8 mouse cellular contexts compared by ENCODE assay signal in the genomic region with DNA sequence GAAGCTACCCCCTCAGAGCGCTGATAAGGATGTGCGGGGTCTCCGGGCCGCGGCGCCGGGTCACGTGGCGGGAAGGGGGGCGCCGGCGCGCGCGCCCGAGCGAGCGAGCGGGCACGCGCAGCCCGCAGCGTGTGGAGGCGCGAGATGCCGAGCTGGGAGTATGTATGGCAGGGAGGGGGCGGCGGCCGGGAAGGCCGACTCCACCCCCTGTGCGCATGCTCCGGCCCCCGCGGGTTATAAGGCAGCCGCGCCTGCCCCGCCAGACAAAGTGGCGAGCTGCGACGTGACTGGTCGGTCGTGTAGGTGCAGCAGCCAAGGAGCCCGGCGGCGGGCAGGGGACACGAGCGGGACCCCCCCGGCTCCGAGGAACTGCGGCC. TPM values are rescaled to one million over a fixed set of nuclear protein-coding genes. Genes with fewer than 3 reads are reported as not detected.
DNase-seq lines count a peak whose midpoint lies in the region; ATAC-seq and TF ChIP-seq lines count a peak whose summit lies in the region.

A gene (plus strand): TSS at position 266 of the 377 bp plus-strand sequence.

- H3K9me3 ChIP-seq in forebrain, embryonic 11.5 days (ENCODE audit: control insufficient read depth, low read length), result no peaks in the 10 kb centered on the region
- no peaks in the 10 kb centered on the region for H3K9me3 ChIP-seq in heart, embryonic 16.5 days (replicated peaks; ENCODE audit: control insufficient read depth, low read length)
- no peaks in the 10 kb centered on the region for H3K9me3 ChIP-seq in liver, embryonic 16.5 days (replicated peaks; ENCODE audit: control insufficient read depth, low read length)
- no peaks in the 10 kb centered on the region for H3K9me3 ChIP-seq in neural tube, embryonic 13.5 days

- peak within 1 kb of the TSS; percentile 90 for H3K9ac ChIP-seq in forebrain, embryonic 11.5 days (ENCODE audit: low read length)
- H3K9ac ChIP-seq in heart, embryonic 16.5 days (ENCODE audit: low read length), result peak within 1 kb of the TSS; percentile 99
- H3K9ac ChIP-seq in liver, embryonic 16.5 days (ENCODE audit: low read depth, low read length), result peak within 1 kb of the TSS; percentile 98
- H3K9ac ChIP-seq in neural tube, embryonic 13.5 days, result peak within 1 kb of the TSS; percentile 79

- no peaks in the 10 kb centered on the region for H3K27me3 ChIP-seq in forebrain, embryonic 11.5 days (ENCODE audit: control insufficient read depth, insufficient read depth, low read length)
- no peaks in the 10 kb centered on the region for H3K27me3 ChIP-seq in heart, embryonic 16.5 days (ENCODE audit: control insufficient read depth, insufficient read depth, low read length)
- H3K27me3 ChIP-seq in liver, embryonic 16.5 days (ENCODE audit: control insufficient read depth, insufficient read depth, low read depth, low read length), result no peaks in the 10 kb centered on the region
- peaks cover 7% of the 10 kb centered on the region; the same call in 1 of the 2 replicates for H3K27me3 ChIP-seq in neural tube, embryonic 13.5 days
- H3K27me3 ChIP-seq in testis, adult 2 months (ENCODE audit: control insufficient read depth, insufficient read depth, low read length), result no peaks in the 10 kb centered on the region

- peak; percentile 99 for ATAC-seq in forebrain, embryonic 11.5 days (replicated peaks; ENCODE audit: low FRiP score)
- peak; percentile 98 for ATAC-seq in heart, embryonic 16.5 days (replicated peaks; ENCODE audit: extremely low read depth, insufficient read depth, low FRiP score)
- ATAC-seq in liver, embryonic 16.5 days (ENCODE audit: low read depth), result peak; percentile 96
- peak; percentile 99 for ATAC-seq in neural tube, embryonic 13.5 days (ENCODE audit: low read depth)

- peak within 1 kb of the TSS; percentile 83 for H3K4me3 ChIP-seq in forebrain, embryonic 11.5 days (ENCODE audit: low read depth, low read length)
- H3K4me3 ChIP-seq in heart, embryonic 16.5 days (ENCODE audit: low read length), result peak within 1 kb of the TSS; percentile 95
- peak within 1 kb of the TSS; percentile 97 for H3K4me3 ChIP-seq in liver, embryonic 16.5 days (ENCODE audit: low read depth, low read length)
- H3K4me3 ChIP-seq in neural tube, embryonic 13.5 days, result peak within 1 kb of the TSS; percentile 88
- peak within 1 kb of the TSS; percentile 95 for H3K4me3 ChIP-seq in testis, adult 2 months (ENCODE audit: control insufficient read depth, low read depth, low read length)

- no peaks in the 10 kb centered on the region for H3K36me3 ChIP-seq in forebrain, embryonic 11.5 days (ENCODE audit: control insufficient read depth, insufficient read depth, low read length)
- H3K36me3 ChIP-seq in heart, embryonic 16.5 days (ENCODE audit: control insufficient read depth, insufficient read depth), result no peaks in the 10 kb centered on the region
- H3K36me3 ChIP-seq in liver, embryonic 16.5 days (ENCODE audit: control insufficient read depth, insufficient read depth), result 0 out of 2 replicates have a peak, but pooled peaks cover 2% of the 10 kb centered on the region
- no peaks in the 10 kb centered on the region for H3K36me3 ChIP-seq in neural tube, embryonic 13.5 days
- H3K36me3 ChIP-seq in testis, adult 2 months (ENCODE audit: control insufficient read depth, insufficient read depth, low read length), result no peaks in the 10 kb centered on the region

- H3K4me2 ChIP-seq in forebrain, embryonic 11.5 days (ENCODE audit: low read depth, low read length, severe bottlenecking), result peak within 1 kb of the TSS; percentile 82
- peak within 1 kb of the TSS; percentile 77 for H3K4me2 ChIP-seq in heart, embryonic 16.5 days (ENCODE audit: low read depth, low read length)
- peak within 1 kb of the TSS; percentile 62 for H3K4me2 ChIP-seq in liver, embryonic 16.5 days (ENCODE audit: low read depth, low read length)
- peak within 1 kb of the TSS; percentile 94 for H3K4me2 ChIP-seq in neural tube, embryonic 13.5 days

- DNase-seq in CD8-positive naive resting alpha-beta T cell, adult 2 months (ENCODE audit: low read depth in 2 of 2, low spot score in 2 of 2), result peak; percentile 80 to 87
- peak; percentile 82 for DNase-seq in c-Kit-positive CD71-negative TER-119-negative erythroid progenitor cells, embryonic 14.5 days (ENCODE audit: low read depth)
- peak; percentile 96 for DNase-seq in forebrain, embryonic 11.5 days (ENCODE audit: low spot score)
- DNase-seq in kidney, postnatal 4 days, result peak; percentile 91 to 94

- peaks cover 3% of the 10 kb centered on the region; the same call in 1 of the 2 replicates for H3K4me1 ChIP-seq in forebrain, embryonic 11.5 days (replicated peaks; ENCODE audit: control insufficient read depth, insufficient read depth, low read length)
- peaks cover 19% of the 10 kb centered on the region for H3K4me1 ChIP-seq in heart, embryonic 16.5 days (ENCODE audit: control insufficient read depth, insufficient read depth, low read length)
- H3K4me1 ChIP-seq in liver, embryonic 16.5 days (ENCODE audit: control insufficient read depth, low read depth, low read length), result peaks cover 41% of the 10 kb centered on the region
- H3K4me1 ChIP-seq in neural tube, embryonic 13.5 days (replicated peaks), result peaks cover 15% of the 10 kb centered on the region
- H3K4me1 ChIP-seq in testis, adult 2 months (ENCODE audit: control insufficient read depth, insufficient read depth, low read length), result peaks cover 6% of the 10 kb centered on the region

- TF ChIP-seq POLR2A in testis, adult 2 months (IDR thresholded peaks at IDR 0.05; ENCODE audit: control insufficient read depth, low read depth, low read length), result peak; percentile 92

- H3K27ac ChIP-seq in forebrain, embryonic 11.5 days (ENCODE audit: low read depth, low read length), result no peak within 1 kb of the TSS
- H3K27ac ChIP-seq in heart, embryonic 16.5 days (ENCODE audit: low read length), result peak within 1 kb of the TSS; percentile 94
- peak within 1 kb of the TSS; percentile 98 for H3K27ac ChIP-seq in liver, embryonic 16.5 days (ENCODE audit: low read length)
- H3K27ac ChIP-seq in neural tube, embryonic 13.5 days (replicated peaks), result peak within 1 kb of the TSS; percentile 61
- H3K27ac ChIP-seq in testis, adult 2 months (ENCODE audit: control insufficient read depth, insufficient read depth, low read depth, low read length), result peak within 1 kb of the TSS; percentile 91

- WGBS in forebrain, embryonic 11.5 days, result 0% methylated on average over 32 of the region's 50 CpGs
- WGBS in heart, embryonic 16.5 days, result under 1% methylated on average over 50 of the region's 50 CpGs
- WGBS in liver, embryonic 16.5 days (ENCODE audit: insufficient replicate concordance), result 0% methylated on average over 48 of the region's 50 CpGs
- WGBS in neural tube, embryonic 13.5 days, result under 1% methylated on average over 42 of the region's 50 CpGs

- TF ChIP-seq CTCF in testis, adult 2 months (IDR thresholded peaks at IDR 0.05; ENCODE audit: control insufficient read depth, insufficient read depth, insufficient replicate concordance, low read depth, low read length), result no peak

RNA-seq across cellular contexts. Expression of the gene that starts here (rescaled TPM):
- 45.1 and 45.9 TPM in 2 replicates for polyA plus RNA-seq in forebrain, embryonic 11.5 days (2014; fragmentation: Nextera tagmentation; extraction: Ambion mirVana)
- 79.9 and 84.1 TPM in 2 replicates for polyA plus RNA-seq in heart, embryonic 16.5 days (2015; fragmentation: Nextera tagmentation; extraction: Ambion mirVana)
- polyA plus RNA-seq in liver, embryonic 16.5 days (2015; fragmentation: Nextera tagmentation; extraction: Ambion mirVana), result 87.4 and 87.5 TPM in 2 replicates
- polyA plus RNA-seq in neural tube, embryonic 13.5 days (2015; fragmentation: Nextera tagmentation; extraction: Ambion mirVana), result 8.3 and 9.8 TPM in 2 replicates
- 9.9 and 11.6 TPM in 2 replicates for polyA plus RNA-seq in testis, adult 2 months (2012; rRNA removed)
